Mouse (Mus musculus) yolk sac, embryonic 10.5 days (tissue): ENCODE results near the gene Medag.
A peak's percentile ranks its signal among the peaks of the same experiment; 100 is the strongest.

ENCODE experiments used
- DNase-seq: peaks from one replicate; pipeline ENCODE4 v3.0.0-alpha.2; 2017; ENCODE audit warnings: low spot score

The Medag gene

DNA sequence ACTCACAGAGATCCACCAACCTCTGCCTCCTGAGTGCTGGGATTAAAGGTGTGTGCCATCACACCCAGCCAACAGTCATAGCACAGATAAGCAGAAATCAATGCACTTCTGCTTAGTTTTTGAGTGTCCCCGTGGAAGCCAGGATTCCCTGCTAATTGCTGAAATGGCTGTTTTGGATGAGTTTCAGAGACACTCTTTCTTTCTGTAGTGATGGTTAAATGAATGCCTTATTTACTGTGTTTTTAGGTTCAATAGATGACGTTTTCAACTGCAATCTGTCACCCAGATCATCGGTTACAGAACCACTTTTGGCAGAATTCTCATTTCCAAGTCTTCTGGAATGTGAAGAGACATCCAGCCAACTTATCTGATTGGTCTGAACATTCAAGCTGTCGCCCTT, 18.0 kb downstream of the Medag start:
- DNase-seq: no peak

DNA sequence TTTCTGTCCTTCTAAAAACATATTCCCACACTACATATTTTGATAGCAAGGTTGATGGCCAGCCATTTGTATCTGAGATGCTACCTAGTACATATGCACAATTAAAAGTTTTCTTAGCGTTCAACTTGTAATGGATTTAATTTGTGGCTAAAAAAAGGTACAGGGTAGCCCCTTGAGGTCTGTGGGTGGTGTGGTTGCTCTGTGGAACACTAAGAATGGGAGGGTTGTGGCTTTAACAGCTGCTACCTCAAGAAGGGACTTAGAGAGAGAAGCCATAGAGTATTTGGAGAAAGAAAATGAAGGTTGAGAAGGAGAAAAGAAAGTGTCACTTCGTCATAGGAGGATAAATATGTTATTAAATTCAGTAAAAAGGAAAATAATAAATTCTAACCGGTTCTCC, 19.4 kb downstream of the Medag start:
- DNase-seq: no peak

DNA sequence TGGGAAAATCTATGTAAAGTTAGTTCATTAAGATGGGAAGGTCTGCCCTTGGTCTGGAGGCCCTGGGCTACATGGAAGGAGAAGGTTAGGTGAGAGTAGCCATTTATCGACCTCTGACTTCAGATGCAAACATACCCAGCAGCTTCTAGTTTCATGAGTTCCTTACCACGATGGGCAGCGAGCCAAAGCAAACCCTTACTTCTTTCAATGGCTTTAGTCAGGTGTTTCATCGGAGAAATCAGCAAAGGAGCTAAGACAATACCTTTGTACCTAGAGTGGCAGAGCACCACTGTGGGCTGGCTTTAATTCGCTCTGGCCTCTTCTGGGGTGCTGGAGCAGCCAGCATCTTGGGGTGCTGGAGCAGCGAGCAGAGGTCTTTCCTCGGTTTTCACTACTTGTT, 22.1 kb downstream of the Medag start:
- no peak for DNase-seq

DNA sequence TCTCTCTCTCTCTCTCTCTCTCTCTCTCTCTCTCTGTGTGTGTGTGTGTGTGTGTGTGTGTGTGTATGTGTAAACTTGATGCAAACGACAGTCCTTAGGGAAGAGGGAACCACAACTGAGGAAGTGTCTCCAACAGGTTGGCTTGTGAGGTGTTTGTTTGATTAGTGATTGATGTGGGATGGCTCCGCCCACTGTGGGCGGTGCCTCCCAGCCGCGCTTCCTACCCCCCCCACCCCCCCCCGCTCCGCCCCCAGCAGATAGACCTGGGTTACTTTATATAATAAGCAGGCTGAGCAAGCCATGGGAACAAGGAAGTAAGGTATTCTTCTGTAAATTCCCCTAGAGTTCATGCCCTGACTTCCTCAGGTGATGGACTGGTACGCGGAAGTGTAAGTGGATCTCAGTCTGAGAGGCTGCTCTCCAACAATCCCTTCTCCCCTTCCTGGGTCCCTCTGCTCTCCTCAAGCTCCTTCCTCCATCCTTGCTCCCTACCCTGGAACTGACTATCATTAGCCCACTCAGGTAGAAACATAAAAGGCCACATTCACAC, 22.7 kb downstream of the Medag start:
- DNase-seq: no peak

DNA sequence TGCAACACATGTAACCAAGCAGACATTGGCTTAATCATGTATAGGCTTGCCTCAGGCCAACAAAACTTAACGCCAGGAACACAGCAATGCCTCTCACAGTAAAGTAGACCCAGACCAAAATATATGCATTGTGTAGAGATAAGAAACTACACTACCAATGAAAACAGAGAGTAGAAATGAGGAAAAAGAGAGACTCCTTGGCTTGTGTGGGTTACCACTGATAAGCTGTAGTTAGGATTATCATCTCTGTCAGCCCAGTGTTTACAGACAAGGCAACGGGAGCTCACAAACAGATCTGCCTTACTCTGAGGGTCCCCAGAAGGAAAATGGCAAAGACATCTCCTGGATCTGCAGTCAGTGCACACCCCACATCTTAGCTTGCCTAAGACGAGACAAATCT, 25.0 kb downstream of the Medag start:
- no peak for DNase-seq

DNA sequence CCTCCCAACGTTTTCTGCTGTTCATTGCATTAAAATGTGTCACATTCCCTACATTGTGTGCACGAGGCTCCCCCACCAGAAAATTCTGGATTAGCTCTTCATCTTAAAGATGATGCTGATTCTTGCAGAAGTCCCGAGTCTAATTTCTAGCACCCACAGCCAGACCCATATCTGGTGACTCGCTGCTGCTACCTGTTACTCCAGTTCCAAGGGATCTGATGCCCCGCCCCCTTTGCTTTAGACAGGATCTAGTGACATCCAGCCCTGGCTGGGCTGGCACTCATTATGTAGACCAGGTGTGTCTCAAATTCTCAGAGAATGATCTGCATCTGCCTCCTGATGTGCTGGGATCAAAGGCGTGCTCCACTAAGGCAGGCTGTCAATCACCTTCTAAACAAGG, 25.6 kb downstream of the Medag start:
- no peak for DNase-seq

DNA sequence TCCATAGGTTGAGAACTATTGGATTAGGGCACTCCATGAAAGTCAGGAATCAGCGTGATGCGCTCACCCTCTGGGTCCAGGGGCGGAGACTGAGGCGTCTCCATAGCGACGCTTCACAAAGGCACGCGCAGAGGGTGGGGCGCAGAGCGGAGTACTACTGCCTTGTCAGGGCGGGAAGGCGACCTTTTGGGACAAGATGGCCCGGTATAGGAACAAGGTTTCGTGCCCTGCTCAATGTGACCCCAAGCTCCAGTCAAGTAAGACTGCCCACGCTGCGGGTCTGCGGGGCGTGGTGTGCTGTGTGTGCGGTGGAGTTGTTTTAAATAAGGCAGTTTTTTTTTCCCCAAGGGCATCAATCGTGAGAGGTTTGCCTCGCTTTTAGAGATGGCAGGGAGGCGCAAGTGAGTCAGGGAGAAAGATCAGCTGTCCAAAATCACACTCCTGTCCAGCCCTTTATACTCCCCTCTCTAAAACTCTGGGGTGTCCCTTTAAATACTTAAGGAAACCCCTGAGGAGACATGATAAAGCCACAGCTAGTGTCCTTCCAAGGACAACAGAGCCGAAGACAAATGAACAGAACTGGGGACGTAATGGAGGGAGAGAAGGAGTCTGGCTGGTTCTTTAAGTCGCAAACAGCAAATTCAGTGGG, 28.1 kb downstream of the Medag start, which contains the start of gene Tex26:
Gene Tex26 (plus strand): TSS at position 130 of the 649 bp plus-strand sequence.
- peak; percentile 71 for DNase-seq

DNA sequence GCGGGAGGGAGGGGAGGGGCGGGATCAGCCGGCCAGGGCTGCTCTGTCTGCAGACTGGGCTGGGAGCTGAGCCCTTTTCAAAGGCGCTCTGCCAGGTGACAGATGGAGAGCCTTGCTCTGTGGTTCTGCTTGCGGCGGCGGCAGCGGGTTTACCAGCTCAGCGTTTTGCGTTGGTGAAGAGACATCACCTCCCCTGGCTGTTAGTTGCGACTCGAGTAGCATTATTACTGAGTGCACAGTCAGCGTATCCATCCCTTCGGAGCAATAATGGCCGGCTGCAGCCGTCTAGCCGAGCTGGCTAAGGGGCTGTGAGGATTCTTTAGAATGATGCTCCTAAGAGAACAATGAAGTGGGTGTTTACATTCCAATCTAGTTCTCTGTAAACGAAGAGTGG, 28.6 kb downstream of the Medag start:
- peak; percentile 50 for DNase-seq

DNA sequence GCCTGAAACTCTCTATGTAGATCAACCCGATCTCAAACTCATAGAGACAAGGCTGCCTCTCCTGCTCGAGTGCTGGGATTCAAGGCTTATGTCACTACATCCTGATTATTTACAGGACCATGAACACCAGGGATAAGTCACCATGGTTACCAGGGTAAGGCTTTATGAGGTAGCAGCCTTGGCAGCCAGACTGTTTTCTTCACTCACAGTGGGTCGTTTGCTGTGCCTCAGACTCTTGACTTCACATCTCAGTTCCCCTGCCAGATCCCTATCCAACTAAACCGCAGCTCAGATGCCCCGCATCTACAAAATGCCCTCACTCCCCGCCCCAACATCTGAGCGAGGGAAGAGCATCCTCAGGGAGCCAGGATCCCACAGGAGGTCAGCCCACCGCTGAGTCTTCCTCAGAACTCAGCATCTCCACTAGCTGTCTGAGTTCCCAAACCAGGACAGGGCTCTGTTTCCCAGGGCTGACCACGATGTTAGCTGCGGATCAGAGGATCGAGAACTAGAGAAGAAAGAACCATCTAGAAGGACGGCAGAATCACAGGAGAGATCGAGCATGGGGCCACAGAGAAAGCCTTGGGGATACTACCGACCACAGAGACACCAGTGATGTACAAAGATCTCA, 30.2 kb downstream of the Medag start:
- no peak for DNase-seq

DNA sequence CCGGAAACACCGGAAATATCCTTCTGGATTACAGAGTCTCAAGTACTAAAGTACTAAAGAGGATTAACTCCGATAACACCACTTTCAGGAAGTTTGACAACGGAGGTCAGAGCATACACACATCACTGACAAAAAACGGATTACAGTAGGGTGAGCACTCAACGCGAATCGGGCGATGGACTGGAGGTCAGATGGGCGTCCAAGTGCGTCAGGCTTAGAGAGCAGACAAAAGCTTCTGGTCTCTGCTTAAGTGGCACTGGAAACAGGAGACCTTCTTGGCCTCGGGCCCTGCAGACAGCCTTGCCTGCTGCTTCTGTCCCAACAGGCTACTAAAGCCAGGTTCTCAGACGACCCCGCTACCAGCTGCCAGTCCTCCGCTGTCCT, 30.7 kb downstream of the Medag start:
- no peak for DNase-seq

DNA sequence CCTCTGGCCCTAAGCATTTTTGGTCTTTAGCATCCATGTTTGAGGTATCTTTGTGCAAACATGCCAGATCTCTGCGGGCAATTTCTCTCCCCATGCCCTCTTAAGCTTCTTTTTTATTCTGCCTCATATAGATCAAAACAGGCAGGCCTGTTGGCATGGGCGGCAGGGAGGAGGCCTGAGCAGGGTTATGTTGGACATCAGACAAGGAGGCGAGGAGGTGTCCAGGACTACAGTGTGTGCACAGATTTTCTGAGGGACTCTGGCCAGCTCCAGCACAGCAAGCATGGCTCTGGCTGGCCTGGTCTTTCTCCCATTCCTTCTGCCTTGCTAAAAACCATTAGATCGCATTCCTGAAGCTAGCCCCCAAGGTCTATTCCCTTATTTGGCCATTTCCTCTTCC, 32.9 kb downstream of the Medag start:
- no peak for DNase-seq

DNA sequence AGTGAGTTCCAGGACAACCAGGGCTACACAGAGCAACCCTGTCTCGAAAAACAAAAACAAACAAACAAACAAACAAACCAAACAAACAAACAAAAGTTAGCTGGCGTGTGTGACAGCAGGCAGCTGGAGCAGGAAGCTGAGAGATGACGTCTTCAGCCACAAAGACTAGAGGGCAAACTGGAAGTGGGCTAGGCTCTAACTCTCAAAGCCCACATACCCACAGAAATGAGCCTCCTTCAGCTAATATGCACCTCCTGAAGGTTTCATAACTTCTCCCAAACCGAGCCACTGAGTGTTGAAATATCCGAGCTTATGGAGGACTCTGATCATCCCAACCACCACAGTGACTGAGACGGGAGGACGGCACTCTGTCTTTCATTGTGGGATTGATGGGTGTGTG, 34.9 kb downstream of the Medag start:
- DNase-seq: no peak

DNA sequence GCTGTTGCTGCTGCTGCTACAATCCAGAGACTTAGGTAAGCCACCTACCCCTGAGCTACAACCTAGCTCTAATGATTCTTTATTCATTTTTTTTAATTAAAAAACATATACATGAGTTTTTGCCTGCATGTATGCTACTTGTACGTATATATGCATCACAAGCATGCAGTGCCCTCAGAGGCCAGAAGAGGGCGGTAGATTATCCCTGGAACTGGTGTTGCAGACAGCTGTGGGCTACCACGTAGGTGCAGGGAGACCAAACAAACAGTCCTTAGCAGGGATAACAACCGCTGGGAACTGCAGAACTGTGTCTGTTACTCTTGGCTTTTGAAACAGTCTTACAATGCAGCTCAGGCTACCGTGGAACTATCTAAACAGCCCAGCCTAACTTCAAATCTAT, 36.2 kb downstream of the Medag start:
- DNase-seq: no peak

DNA sequence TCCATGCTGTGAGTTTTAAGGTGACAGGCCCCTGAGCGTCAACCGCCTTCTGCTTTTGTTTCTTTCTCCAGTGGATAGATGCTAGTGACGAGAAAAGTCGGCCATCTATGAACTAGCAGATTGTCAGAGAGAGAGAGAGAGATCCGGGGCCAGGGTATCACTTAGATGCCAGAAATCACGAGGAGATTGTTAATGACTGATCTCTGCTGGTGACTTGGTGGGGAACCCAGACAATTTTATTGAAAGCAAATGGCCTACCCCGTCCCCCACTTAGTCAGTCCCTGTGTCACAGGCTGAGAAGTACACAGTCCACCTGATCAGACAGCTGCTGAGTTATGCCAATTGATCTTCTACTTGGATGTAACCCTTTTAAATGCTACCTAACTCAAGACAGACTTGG, 37.9 kb downstream of the Medag start:
- no peak for DNase-seq

DNA sequence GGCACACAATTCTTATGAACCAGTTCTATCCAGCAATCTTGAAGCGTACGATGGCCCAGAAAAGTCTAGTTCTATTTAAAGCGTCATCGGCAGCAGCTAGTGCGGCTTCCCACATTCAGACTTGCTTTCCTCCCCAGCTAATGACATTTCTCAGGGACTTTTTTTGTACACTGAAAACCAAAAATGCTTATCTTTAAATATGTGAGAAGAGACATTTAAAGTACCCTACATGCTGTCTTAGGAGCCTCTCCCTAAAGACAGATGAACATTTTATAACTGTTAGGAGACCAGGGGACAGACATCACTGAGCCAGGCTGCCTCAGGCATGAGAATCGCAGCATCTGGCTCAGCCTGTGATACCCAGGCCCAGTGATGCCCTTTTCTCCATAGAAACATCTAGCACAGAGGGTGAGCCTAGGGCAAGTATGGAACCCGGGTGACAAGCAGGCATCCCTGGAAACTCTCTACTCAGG, 39.7 kb downstream of the Medag start:
- DNase-seq: no peak

DNA sequence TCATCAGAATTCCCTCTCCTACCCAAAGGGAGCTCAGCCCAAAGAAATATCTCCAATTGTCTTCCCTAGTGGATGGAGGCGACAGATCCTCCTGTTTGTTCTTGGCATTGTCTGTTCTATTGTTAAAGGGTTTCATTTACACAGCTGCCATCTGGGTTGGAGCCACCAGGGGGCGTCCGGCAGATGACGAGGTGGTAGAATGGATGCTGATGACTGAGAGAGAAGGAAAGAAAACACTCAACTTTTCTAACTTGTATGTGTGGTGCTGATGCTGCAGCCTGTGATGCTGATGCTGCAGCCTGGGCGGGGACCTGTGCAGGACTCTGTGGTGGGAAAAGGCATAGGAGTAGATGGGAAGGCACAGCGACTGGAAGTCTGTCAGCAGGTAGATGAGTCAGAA, 42.7 kb downstream of the Medag start:
- DNase-seq: no peak

DNA sequence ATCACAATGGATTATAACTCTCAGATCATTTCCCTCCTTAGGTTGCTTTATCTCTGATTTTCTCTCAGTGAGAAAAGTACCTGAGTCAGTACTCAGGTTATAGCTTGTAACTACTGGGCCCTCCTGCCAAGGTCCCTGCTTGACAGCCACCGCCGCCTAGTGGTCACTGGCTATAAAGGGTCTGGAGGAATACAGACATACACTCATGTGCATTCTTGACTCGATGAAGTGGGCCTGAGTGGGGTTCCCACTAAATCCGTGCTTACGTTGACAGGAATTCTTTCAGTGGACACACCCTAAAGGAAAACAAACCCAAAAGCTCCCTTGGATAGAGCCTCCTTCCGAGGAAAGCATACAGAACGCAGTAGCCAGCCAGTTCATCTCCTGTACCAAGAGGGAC, 45.0 kb downstream of the Medag start:
- no peak for DNase-seq

DNA sequence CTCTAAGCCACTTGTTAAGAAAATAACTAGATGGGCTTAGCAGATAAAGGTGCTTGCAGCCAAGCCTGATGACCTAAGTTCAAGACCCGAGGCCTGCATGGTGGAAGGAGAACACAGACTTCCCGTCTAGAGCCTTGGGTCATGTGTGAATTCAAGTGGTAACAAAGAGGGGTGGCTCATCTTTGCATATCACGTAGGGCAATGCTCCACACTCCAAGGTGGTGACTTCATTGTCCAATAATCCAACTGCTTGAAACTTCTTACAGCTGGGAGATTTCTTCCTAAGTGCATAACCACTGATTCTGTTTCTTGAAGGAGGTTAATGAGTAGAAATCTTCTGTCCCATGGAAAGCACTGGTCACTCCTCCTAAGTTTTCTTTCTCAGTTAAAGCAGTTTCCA, 50.5 kb downstream of the Medag start:
- DNase-seq: no peak

DNA sequence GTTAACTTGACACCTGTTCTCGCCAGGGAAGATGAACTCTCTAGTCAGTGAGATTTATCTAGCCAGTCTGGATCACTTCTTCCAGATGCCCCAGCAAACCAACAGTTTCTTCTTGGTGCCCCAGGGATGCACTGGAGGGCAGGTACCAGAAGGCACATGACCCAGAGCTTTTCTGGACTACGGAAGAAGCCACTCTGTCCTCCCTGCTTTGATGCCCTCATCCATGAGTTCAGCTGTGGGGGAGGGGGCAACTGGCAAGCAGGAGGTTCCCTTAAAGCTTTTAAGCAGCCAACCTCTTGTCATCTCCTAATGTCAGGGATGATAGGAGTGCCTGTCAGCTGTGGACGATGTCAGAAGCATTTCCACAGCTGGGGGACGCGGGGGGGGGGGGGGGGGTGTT, 53.8 kb downstream of the Medag start:
- no peak for DNase-seq

DNA sequence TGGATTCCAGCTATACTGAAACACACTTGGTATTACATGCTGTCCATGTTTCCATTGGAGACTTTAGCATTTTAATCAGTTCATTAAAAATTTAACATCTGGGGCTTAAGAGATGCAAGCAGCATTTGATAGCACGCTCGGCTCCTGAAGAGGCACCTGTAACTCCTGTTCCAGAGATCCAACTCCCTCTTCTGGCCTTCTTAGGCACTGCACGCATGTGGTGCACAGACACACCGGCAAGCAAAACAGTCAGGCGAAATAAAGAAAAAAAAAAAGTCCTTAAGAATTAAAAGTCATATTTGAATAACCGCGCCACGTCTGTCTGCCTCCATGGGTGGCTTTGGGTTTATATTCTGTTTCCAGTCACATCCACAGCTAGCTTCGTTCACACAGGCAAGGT, 62.6 kb downstream of the Medag start:
- DNase-seq: no peak

DNA sequence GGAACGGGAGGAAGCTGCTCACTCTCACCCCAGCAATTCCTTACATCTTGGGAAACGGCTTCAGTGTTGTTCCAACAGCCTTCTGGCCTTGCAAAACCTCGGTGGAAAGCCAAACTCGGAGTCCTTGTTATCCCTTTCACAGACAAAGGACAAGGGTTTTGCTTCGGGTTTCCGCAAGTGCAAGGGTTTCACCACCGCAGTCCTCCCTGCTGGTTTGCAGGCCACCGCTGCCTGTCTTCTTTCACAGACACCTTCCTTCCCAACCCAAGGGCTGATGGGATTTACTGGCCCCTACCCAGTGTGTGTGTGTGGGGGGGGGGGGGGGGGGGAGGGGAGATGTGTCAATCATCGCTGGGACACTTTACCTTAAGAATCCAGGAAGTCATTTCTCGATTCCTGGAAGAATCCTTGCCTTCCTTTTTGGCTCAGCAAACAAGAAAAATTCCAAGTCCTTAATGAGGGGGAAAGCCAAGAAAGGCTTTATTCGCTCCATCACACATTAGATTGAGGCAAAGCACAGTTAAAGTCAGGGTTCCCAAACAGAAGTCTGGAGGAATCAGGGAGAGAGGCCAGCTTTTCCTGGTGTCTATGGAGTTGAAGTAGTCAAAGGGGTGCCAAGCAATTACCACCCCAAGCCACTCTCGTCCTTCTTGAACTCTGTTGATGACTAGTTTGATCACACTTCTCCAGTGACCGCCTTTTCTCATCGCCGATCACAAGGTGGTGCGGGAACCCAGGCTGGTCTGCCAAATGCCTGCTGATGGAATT, 63.3 kb downstream of the Medag start:
- no peak for DNase-seq
